Mouse (Mus musculus): Measurements from ENCODE around the gene Rbfox1. TPM values are rescaled to one million over a fixed set of nuclear protein-coding genes. Genes with fewer than 3 reads are reported as not detected.

Gene Rbfox1
- 36.3 TPM for polyA plus RNA-seq (2014; fragmentation: Illumina TruSeq; extraction: RNeasy Lipid Tissue Mini Kit (QIAGEN cat#74804); ENCODE audit: low read depth, low replicate concordance)

DNA sequence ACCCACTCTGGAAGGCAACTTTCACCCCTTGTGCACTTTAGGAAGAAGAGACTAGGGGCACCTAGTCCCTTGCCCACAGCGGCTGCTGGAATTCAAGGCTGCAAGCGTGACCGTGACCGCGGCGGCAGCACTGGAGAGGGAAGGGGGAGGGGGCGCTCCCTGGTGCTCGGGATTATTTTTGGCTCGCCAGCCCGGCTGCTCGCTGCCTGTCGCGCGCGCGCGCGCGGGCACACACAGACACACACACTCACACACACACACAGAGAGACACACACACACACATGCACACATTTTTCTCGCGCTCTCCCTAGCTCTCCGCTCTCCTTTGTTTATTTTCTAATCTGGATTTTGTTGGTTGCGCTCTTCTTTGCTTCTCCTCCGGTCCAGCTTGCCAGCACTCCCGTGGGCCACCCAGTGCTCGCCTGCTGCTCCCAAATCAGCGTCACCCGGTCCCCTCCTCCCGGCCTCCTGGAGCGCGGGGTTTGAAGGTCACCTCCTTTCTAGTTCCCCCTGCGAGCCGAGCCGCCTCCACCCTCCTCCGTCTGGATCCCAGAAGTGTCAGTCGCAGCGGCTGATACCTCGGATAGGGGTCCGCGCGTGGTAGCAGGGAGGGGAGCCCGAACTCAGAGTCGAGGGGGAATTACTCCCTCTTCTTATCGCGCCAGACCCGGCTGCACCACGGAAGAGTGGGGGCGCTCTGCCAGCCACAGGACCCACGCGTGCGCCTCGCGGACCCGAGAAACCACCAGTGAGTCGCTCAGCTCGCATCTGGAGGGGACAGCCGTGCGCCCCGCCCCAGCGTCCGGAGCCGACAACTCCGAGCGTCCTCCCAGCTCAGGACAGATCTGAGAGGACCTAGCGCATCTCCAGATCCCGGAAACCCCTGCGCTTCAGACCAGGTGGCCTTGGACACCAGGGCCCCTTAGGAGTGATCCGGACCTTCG is at the start of gene Rbfox1:
Gene Rbfox1, plus strand, starts transcription at position 610 of the 944 bp plus-strand sequence.

